Mouse (Mus musculus): ENCODE data around the gene Pnrc2.

DNA sequence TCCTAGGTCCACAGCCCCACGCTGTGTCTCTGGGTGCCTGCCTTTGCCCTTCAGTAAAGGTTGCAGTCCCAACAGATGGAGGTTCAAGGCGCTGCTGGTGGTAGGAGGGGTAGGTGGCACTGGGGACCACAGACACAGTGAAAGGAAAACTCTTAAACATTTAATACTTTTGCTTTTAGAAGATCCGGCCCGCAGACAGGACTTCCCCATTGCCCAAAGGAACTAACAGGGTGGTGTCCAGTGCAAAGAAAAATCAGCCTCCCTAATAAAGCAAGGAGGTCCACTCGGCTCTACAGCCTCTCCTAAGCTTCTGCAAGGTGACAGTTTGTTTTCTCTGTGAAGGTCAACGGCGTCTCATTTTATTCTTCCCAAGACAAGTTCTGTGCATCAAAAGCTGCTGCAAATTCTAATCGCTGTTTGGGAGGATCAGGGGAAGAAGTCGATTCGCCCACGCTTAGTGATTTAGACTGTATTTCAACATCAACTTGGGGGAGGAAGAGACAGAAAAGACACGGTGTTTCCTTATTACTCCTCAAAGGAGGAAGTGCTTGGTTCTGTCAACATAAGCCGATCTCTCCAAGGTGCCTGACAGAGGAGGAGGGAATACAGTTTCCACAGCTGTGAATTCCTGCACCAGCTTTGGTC, 45.1 kb upstream of the Pnrc2 start:
- TF ChIP-seq EP300 (IDR thresholded peaks at IDR 0.05; ENCODE audit: low read depth) = no peak
- no peak for TF ChIP-seq CTCF (IDR thresholded peaks at IDR 0.05; ENCODE audit: low read depth)
